11 mouse cellular contexts compared by ENCODE assay signal in the genomic region with DNA sequence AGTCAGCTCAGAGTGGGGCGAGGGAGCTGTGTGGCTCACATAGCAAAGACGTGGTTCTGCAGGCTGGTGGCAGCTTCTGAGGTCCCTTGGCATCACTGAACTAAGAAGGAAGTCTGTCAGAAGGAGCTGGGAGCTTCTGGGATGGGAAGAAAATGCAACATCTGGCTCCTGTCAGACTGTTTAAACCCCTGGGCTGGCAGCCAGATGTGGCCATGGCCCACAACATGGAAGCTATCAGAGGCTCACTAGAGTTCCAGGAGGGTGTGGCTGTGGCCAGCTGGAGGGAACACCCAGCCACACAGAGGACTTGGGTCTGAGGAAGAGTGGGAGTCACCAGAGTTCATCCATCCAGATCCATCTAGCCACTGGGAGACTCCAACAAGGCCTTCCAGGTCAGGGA. TPM values are rescaled to one million over a fixed set of nuclear protein-coding genes. Genes with fewer than 3 reads are reported as not detected.
A peak's percentile ranks its signal among the peaks of the same experiment; 100 is the strongest.
DNase-seq lines count a peak whose midpoint lies in the region; ATAC-seq lines count a peak whose summit lies in the region.
"Had no signal": no experiment of that assay in that cellular context is flagged by ENCODE, and none has a peak within 500 bp of the region (broad histone marks: within the 10 kb centered on the region; RNA-seq: fewer than 3 reads in every experiment).

No protein-coding gene starts in this region.

- peak; percentile 50 to 54 for DNase-seq in spleen, postnatal 10 days (ENCODE audit: low spot score in 2 of 2)
- DNase-seq in spleen, adult 12 weeks (ENCODE audit: low spot score) = no peak
- DNase-seq in gastrocnemius, postnatal 36 days = peak; percentile 60 to 66
- DNase-seq in liver, embryonic 13.5 days = no peak
- no peak for DNase-seq in testis, postnatal 14 days (ENCODE audit: low spot score)
- DNase-seq in adrenal gland, adult 8-10 months = no peak
- no peak for DNase-seq in cerebellum, adult 11 months

- peak overlapping the region; percentile 74 for H3K27ac ChIP-seq in liver, embryonic 13.5 days
- H3K27ac ChIP-seq in stomach, embryonic 15.5 days = peak overlapping the region; percentile 48; the same call in 1 of the 2 replicates
- H3K27ac ChIP-seq: left cerebral cortex, adult 2 months had no signal

- ATAC-seq in liver, embryonic 13.5 days (ENCODE audit: low read depth) = peak; percentile 83
- peak; percentile 65; the same call in 1 of the 2 replicates for ATAC-seq in stomach, embryonic 15.5 days (ENCODE audit: insufficient read depth, low FRiP score, low read depth)
- ATAC-seq: midbrain, embryonic 16.5 days had no signal

- H3K9me3 ChIP-seq in liver, embryonic 13.5 days (replicated peaks) = no peaks in the 10 kb centered on the region
- no peaks in the 10 kb centered on the region for H3K9me3 ChIP-seq in stomach, embryonic 15.5 days
- H3K9me3 ChIP-seq: G1E had no signal

- no peak overlapping the region for H3K4me3 ChIP-seq in liver, embryonic 13.5 days (replicated peaks)
- no peak overlapping the region for H3K4me3 ChIP-seq in stomach, embryonic 15.5 days (replicated peaks)
- H3K4me3 ChIP-seq: left cerebral cortex, adult 2 months had no signal

- peak overlapping the region; percentile 36 for H3K4me2 ChIP-seq in liver, embryonic 13.5 days
- H3K4me2 ChIP-seq in stomach, embryonic 15.5 days = no peak overlapping the region

- peak overlapping the region; percentile 37 for H3K9ac ChIP-seq in liver, embryonic 13.5 days
- H3K9ac ChIP-seq in stomach, embryonic 15.5 days = no peak overlapping the region

- no peaks in the 10 kb centered on the region for H3K36me3 ChIP-seq in liver, embryonic 13.5 days
- no peaks in the 10 kb centered on the region for H3K36me3 ChIP-seq in stomach, embryonic 15.5 days
- H3K36me3 ChIP-seq: G1E had no signal

- peaks cover 78% of the 10 kb centered on the region for H3K4me1 ChIP-seq in liver, embryonic 13.5 days (replicated peaks)
- H3K4me1 ChIP-seq in stomach, embryonic 15.5 days = peaks cover 11% of the 10 kb centered on the region

- 68% methylated on average over 2 of the region's 2 CpGs for WGBS in liver, embryonic 13.5 days (ENCODE audit: insufficient replicate concordance)
- WGBS in stomach, embryonic 15.5 days = 45% methylated on average over 2 of the region's 2 CpGs

- intact Hi-C loops in gastrocnemius, postnatal 36 days (cut with DNase I) = no loop called here

- peaks cover 6% of the 10 kb centered on the region; the same call in 1 of the 2 replicates for H3K27me3 ChIP-seq in liver, embryonic 13.5 days
- no peaks in the 10 kb centered on the region for H3K27me3 ChIP-seq in stomach, embryonic 15.5 days (replicated peaks)

RNA-seq across cellular contexts. Expression of a gene that starts 16.2 kb away (rescaled TPM):
- total RNA-seq in gastrocnemius, postnatal 36 days (2021) = under 1 TPM; 0.81 to 0.84 TPM
- polyA plus RNA-seq in liver, embryonic 13.5 days (2015; fragmentation: Nextera tagmentation; extraction: Ambion mirVana) = 0.16 and 0.35 TPM in 2 replicates
- 1.5 and 1.8 TPM in 2 replicates for polyA plus RNA-seq in stomach, embryonic 15.5 days (2015; fragmentation: Nextera tagmentation; extraction: Ambion mirVana)
- under 1 TPM; 0.54 to 0.78 (median 0.65) TPM for total RNA-seq in adrenal gland, adult 8-10 months (2022)
- polyA plus RNA-seq: G1E had no signal

RNA-seq across cellular contexts. Expression of a gene that starts 31.0 kb away (rescaled TPM):
- not detected for total RNA-seq in gastrocnemius, postnatal 36 days (2021)
- polyA plus RNA-seq in liver, embryonic 13.5 days (2015; fragmentation: Nextera tagmentation; extraction: Ambion mirVana) = 32.7 and 35.6 TPM in 2 replicates
- 1.7 and 2.4 TPM in 2 replicates for polyA plus RNA-seq in stomach, embryonic 15.5 days (2015; fragmentation: Nextera tagmentation; extraction: Ambion mirVana)
- total RNA-seq in adrenal gland, adult 8-10 months (2022) = under 1 TPM in 1 of 4 experiments, not detected in 3; 0.35 TPM

Comparison
In these comparisons a context has a peak if more than half of its experiments do, and no peak if none do; other contexts are left out.
1. DNase-seq: peak in spleen, postnatal 10 days (2 of 2) and gastrocnemius, postnatal 36 days (2 of 2); none in spleen, adult 12 weeks (single experiment), liver, embryonic 13.5 days (single experiment), testis, postnatal 14 days (single experiment), adrenal gland, adult 8-10 months (single experiment) and cerebellum, adult 11 months (single experiment).